Mouse (Mus musculus): ENCODE measurements around the gene Kcnj12. TPM values are rescaled to one million over a fixed set of nuclear protein-coding genes. Genes with fewer than 3 reads are reported as not detected.
A peak's percentile ranks its signal among the peaks of the same experiment; 100 is the strongest.

Kcnj12 gene
- polyA plus RNA-seq, 1 experiment = 12.5 TPM

DNA sequence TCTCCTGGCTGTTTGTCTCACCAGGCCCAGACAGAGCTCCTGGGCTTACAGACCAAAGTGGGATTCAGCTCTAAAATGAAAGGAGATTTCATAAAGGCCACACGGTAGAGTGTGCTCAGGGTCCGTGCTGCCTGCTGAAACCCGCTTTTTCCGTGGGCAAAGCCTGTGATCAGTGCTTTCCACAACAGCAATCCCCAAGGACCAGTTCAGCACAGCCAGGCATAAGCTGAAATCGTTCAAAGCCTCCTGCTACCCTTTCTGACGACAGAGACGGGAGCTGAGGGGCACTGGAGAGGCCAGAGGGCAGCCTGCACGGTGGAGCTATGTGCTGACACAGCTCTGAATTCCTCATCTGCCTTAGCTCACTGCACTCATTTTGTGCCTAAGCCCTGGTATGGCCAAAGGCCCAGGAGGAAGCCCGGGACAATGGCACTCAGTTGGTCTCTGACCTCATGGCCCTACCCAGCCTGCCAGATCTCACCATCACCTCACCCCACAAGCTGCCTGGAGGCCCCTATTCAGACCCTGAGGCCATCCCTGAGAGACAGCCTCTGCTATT, 10.5 kb upstream of the Kcnj12 start:
- no peaks in the 10 kb centered on the region for H3K36me3 ChIP-seq (ENCODE audit: control insufficient read depth, insufficient read depth)

GRCm38 (mm10) chr11:61016866-61017398, 5.4 kb upstream of the Kcnj12 start:
- H3K36me3 ChIP-seq (ENCODE audit: control insufficient read depth, insufficient read depth) = no peaks in the 10 kb centered on the region
- H3K79me2 ChIP-seq (ENCODE audit: control insufficient read depth, insufficient read depth) = no peaks in the 10 kb centered on the region
- no peak overlapping the region for H3K4me3 ChIP-seq
- no peak overlapping the region for H3K4me2 ChIP-seq (ENCODE audit: low read depth)
- peaks cover 15% of the 10 kb centered on the region for H3K27me3 ChIP-seq (ENCODE audit: control insufficient read depth, insufficient read depth, insufficient read length)
- no peak for TF ChIP-seq TCF3 (IDR thresholded peaks at IDR 0.05; ENCODE audit: insufficient read length, low read depth)
- no peak for TF ChIP-seq POLR2AphosphoS2 (IDR thresholded peaks at IDR 0.05; ENCODE audit: insufficient read length, low read depth)
- no peak for TF ChIP-seq E2F4 (IDR thresholded peaks at IDR 0.05; ENCODE audit: insufficient read depth)
- TF ChIP-seq TCF12 (IDR thresholded peaks at IDR 0.05; ENCODE audit: insufficient read depth, poor library complexity, severe bottlenecking) = no peak
- H3ac ChIP-seq (ENCODE audit: control insufficient read depth, insufficient read length) = no peak overlapping the region

More for the DNA sequence above, 10.5 kb upstream of the Kcnj12 start:
- Histone ChIP-seq H3K79me2 (ENCODE audit: control insufficient read depth, insufficient read depth) (no peaks in the 10 kb centered on the region), H3K27me3 (ENCODE audit: control insufficient read depth, insufficient read depth, insufficient read length) (peaks cover 11% of the 10 kb centered on the region), H3K4me2 (ENCODE audit: low read depth) (peak overlapping the region; percentile 6), H3K4me3 (no peak overlapping the region), H3ac (ENCODE audit: control insufficient read depth, insufficient read length) (no peak overlapping the region)
- TF ChIP-seq E2F4 (IDR thresholded peaks at IDR 0.05; ENCODE audit: insufficient read depth) = no peak
- TF ChIP-seq REST (IDR thresholded peaks at IDR 0.05; ENCODE audit: insufficient read depth, insufficient read length) = no peak
- no peak for TF ChIP-seq TCF3 (IDR thresholded peaks at IDR 0.05; ENCODE audit: insufficient read length, low read depth)
- no peak for TF ChIP-seq USF1 (IDR thresholded peaks at IDR 0.05; ENCODE audit: low read depth)
- TF ChIP-seq SRF (IDR thresholded peaks at IDR 0.05; ENCODE audit: control insufficient read depth, insufficient read length, low read depth) = no peak
- no peak for TF ChIP-seq CEBPB (IDR thresholded peaks at IDR 0.05; ENCODE audit: insufficient read depth, poor library complexity, severe bottlenecking)
- no peak for TF ChIP-seq MYOG (IDR thresholded peaks at IDR 0.05; ENCODE audit: control insufficient read depth in 1 of 3, insufficient read depth in 1 of 3, insufficient read length in 2 of 3, low read depth in 2 of 3)
- TF ChIP-seq TCF12 (IDR thresholded peaks at IDR 0.05; ENCODE audit: insufficient read depth, poor library complexity, severe bottlenecking) = no peak
- no peak for TF ChIP-seq POLR2AphosphoS2 (IDR thresholded peaks at IDR 0.05; ENCODE audit: insufficient read length, low read depth)
- TF ChIP-seq MYOD1 (IDR thresholded peaks at IDR 0.05; ENCODE audit: control insufficient read depth in 1 of 3, insufficient read length in 2 of 3, low read depth in 2 of 3) = no peak
- no peak for TF ChIP-seq POLR2A (IDR thresholded peaks at IDR 0.05; ENCODE audit: insufficient read length, low read depth)
- no peak for TF ChIP-seq MAX (IDR thresholded peaks at IDR 0.05; ENCODE audit: low read depth)

- H3ac ChIP-seq (ENCODE audit: control insufficient read depth, insufficient read length) = no peak overlapping the region
- no peaks in the 10 kb centered on the region for H3K36me3 ChIP-seq (ENCODE audit: control insufficient read depth, insufficient read depth)
- peaks cover 24% of the 10 kb centered on the region for H3K27me3 ChIP-seq (ENCODE audit: control insufficient read depth, insufficient read depth, insufficient read length)
- no peak for TF ChIP-seq POLR2A (IDR thresholded peaks at IDR 0.05; ENCODE audit: insufficient read length, low read depth)
- no peak for TF ChIP-seq TCF12 (IDR thresholded peaks at IDR 0.05; ENCODE audit: insufficient read depth, poor library complexity, severe bottlenecking)
- no peak for TF ChIP-seq USF1 (IDR thresholded peaks at IDR 0.05; ENCODE audit: low read depth)
- no peak for TF ChIP-seq SRF (IDR thresholded peaks at IDR 0.05; ENCODE audit: control insufficient read depth, insufficient read length, low read depth)
- no peak for TF ChIP-seq E2F4 (IDR thresholded peaks at IDR 0.05; ENCODE audit: insufficient read depth)
- no peak for TF ChIP-seq MYOD1 (IDR thresholded peaks at IDR 0.05; ENCODE audit: control insufficient read depth in 1 of 3, insufficient read length in 2 of 3, low read depth in 2 of 3)
- no peak for TF ChIP-seq TCF3 (IDR thresholded peaks at IDR 0.05; ENCODE audit: insufficient read length, low read depth)
- TF ChIP-seq REST (IDR thresholded peaks at IDR 0.05; ENCODE audit: insufficient read depth, insufficient read length) = no peak
- no peak for TF ChIP-seq MYOG (IDR thresholded peaks at IDR 0.05; ENCODE audit: control insufficient read depth in 1 of 3, insufficient read depth in 1 of 3, insufficient read length in 2 of 3, low read depth in 2 of 3)
- H3K79me2 ChIP-seq (ENCODE audit: control insufficient read depth, insufficient read depth) = no peaks in the 10 kb centered on the region
- no peak overlapping the region for H3K4me2 ChIP-seq (ENCODE audit: low read depth)
- H3K4me3 ChIP-seq = no peak overlapping the region
These were observed 1.2 kb upstream of the Kcnj12 start for GRCm38 (mm10) chr11:61021129-61021528.

DNA sequence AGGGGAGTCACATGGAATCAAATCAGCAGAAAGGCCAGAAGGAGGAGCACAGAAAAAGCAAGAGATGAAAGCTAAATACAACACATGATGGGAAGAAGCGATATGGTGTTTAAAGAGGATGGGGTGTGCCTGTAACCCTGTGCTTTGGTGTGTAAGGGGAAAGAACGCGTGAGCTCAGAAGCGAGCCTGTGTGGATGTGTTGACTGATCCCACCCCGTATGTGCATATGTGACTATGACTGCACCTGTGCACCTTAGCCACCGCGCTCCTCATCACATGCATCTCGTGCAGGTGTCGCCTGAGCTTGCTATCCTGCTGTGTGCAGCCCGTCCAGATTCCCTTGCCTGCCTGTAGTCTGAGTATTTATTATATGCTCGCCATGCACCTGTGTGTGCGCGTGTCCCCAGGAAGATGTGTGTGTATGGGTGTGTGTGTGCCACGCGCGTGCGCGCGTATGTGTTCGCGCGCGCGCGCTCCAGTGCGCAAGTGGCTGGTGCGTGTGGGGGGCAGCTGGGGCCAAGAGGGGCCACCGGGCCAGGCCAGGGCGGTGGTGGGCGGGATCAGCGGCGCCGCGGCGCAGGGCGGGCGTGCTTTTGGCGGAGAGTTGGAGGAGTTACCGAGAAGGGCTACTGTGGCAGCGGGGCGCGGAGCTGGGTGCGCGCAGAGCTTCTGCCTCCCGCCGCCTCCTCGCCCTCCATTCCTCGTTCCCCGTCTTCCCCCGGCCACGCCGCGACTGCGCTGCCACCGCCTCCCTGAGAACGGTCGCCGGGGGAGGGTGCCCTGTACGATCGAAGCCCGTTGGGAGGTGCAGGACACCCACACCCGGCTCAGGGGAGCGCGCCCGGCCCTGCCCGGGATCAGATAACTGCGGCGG, 451 bp upstream of the Kcnj12 start:
- H3K79me2 ChIP-seq (ENCODE audit: control insufficient read depth, insufficient read depth) = no peaks in the 10 kb centered on the region
- H3K27me3 ChIP-seq (ENCODE audit: control insufficient read depth, insufficient read depth, insufficient read length) = peaks cover 24% of the 10 kb centered on the region
- H3K4me2 ChIP-seq (ENCODE audit: low read depth) = peak overlapping the region; percentile 24
- no peaks in the 10 kb centered on the region for H3K36me3 ChIP-seq (ENCODE audit: control insufficient read depth, insufficient read depth)
- peak overlapping the region; percentile 24 for H3K4me3 ChIP-seq
- peak in 1 of 3 experiments; percentile 1 for TF ChIP-seq MYOG (IDR thresholded peaks at IDR 0.05; ENCODE audit: control insufficient read depth in 1 of 3, insufficient read depth in 1 of 3, insufficient read length in 2 of 3, low read depth in 2 of 3)
- TF ChIP-seq E2F4 (IDR thresholded peaks at IDR 0.05; ENCODE audit: insufficient read depth) = no peak
- no peak for TF ChIP-seq MYOD1 (IDR thresholded peaks at IDR 0.05; ENCODE audit: control insufficient read depth in 1 of 3, insufficient read length in 2 of 3, low read depth in 2 of 3)
- TF ChIP-seq CEBPB (IDR thresholded peaks at IDR 0.05; ENCODE audit: insufficient read depth, poor library complexity, severe bottlenecking) = no peak
- peak overlapping the region; percentile 13 for H3ac ChIP-seq (ENCODE audit: control insufficient read depth, insufficient read length)
